In the genomic region with DNA sequence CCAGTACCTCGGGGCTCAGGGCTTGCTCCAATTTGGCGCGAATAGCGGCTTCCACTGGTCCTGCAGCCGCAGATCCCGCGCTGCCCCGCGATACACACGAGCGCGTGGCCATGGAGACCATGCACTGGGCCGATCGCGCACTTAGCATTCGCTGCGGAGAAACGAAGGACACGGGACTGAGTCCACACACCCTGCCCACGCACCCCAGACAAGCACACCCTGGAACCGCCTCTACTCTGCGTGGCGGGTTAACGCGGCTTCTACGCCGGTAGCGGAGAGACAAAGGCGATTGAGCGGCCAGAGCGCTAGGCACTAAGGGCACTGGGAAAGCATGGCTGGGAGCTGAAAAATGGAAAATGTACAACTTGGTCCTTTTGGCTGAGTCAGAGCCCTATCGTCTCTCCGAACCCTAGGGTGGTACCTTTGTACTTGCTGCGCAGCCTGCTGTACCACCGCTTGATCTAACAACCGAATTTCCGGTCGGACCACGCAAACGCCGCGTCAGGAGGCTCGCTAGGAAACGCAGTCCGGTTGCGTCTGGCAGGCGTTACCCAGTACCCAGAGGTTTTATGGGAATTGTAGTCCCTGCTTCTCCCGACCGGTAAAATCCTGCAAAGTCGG, we compare ENCODE assay signal across 8 mouse cellular contexts. TPM values are rescaled to one million over a fixed set of nuclear protein-coding genes. Genes with fewer than 3 reads are reported as not detected.
DNase-seq lines count a peak whose midpoint lies in the region; ATAC-seq lines count a peak whose summit lies in the region.

No protein-coding gene starts in this region.

- H3K9me3 ChIP-seq in megakaryocyte, embryonic 14.5 days: peaks cover 5% of the 10 kb centered on the region; the same call in 1 of the 2 replicates

- H3K36me3 ChIP-seq in megakaryocyte, embryonic 14.5 days (replicated peaks; ENCODE audit: low read length): peaks cover 27% of the 10 kb centered on the region

- H3K4me1 ChIP-seq in megakaryocyte, embryonic 14.5 days: peaks cover 60% of the 10 kb centered on the region

- DNase-seq in adrenal gland, adult 18-20 months (ENCODE audit: low spot score in 2 of 2): peak; percentile 77 to 82
- peak; percentile 95 for DNase-seq in embryo, embryonic 10.5 days (ENCODE audit: low spot score)
- DNase-seq in gastrocnemius, postnatal 10 days: peak; percentile 79
- peak; percentile 86 to 94 for DNase-seq in left cerebral cortex, adult 9 months (ENCODE audit: low spot score in 2 of 2)
- peak; percentile 91 for DNase-seq in right cerebral cortex, postnatal 14 days
- peak; percentile 72 for DNase-seq in urinary bladder, postnatal 25 days (ENCODE audit: low spot score)

- peak; percentile 85 for ATAC-seq in inflammation-experienced regulatory T-cells, adult 6 months

- H3K4me3 ChIP-seq in megakaryocyte, embryonic 14.5 days (replicated peaks): peak overlapping the region; percentile 94

- peaks cover 8% of the 10 kb centered on the region for H3K27me3 ChIP-seq in megakaryocyte, embryonic 14.5 days (replicated peaks)

RNA-seq across cellular contexts. Expression of gene Sv2a, which starts 16.3 kb away (rescaled TPM):
- total RNA-seq in adrenal gland, adult 18-20 months (2021): 1 to 10 TPM; 9.3 to 9.4 TPM
- total RNA-seq in gastrocnemius, postnatal 10 days (2021): 1 to 10 TPM; 4.1 TPM
- polyA plus RNA-seq in inflammation-experienced regulatory T-cells, adult 6 months (2017; shearing (Covaris generic)): 1 to 10 TPM; 1.2 to 1.5 (median 1.4) TPM
- 1.9 and 7.6 TPM in 2 replicates for polyA plus RNA-seq in megakaryocyte, embryonic 14.5 days (2012; ENCODE audit: insufficient read depth, low replicate concordance)

RNA-seq across cellular contexts. Expression of gene Bola1, which starts 22.3 kb away (rescaled TPM):
- total RNA-seq in adrenal gland, adult 18-20 months (2021): 10 to 100 TPM; 30.3 to 35.8 TPM
- total RNA-seq in gastrocnemius, postnatal 10 days (2021): 10 to 100 TPM; 23.3 to 28.3 TPM
- polyA plus RNA-seq in inflammation-experienced regulatory T-cells, adult 6 months (2017; shearing (Covaris generic)): 10 to 100 TPM; 23.4 to 36.1 (median 32.1) TPM
- 29.8 and 114 TPM in 2 replicates for polyA plus RNA-seq in megakaryocyte, embryonic 14.5 days (2012; ENCODE audit: insufficient read depth, low replicate concordance)

RNA-seq across cellular contexts. Expression of gene Hist2h2ab, which starts 22.4 kb away (rescaled TPM):
- total RNA-seq in adrenal gland, adult 18-20 months (2021): 1 to 10 TPM; 4.9 to 5.1 TPM
- total RNA-seq in gastrocnemius, postnatal 10 days (2021): 10 to 100 TPM; 10.3 to 10.7 TPM
- polyA plus RNA-seq in inflammation-experienced regulatory T-cells, adult 6 months (2017; shearing (Covaris generic)): 1 to 10 TPM in 1 of 3 experiments, not detected in 2; 1.4 TPM
- polyA plus RNA-seq in megakaryocyte, embryonic 14.5 days (2012; ENCODE audit: insufficient read depth, low replicate concordance): not detected in 2 replicates

RNA-seq across cellular contexts. Expression of gene Hist2h2ac, which starts 23.4 kb away (rescaled TPM):
- total RNA-seq in adrenal gland, adult 18-20 months (2021): 10 to 100 TPM; 37.8 to 39.8 TPM
- total RNA-seq in gastrocnemius, postnatal 10 days (2021): 10 to 100 TPM; 77.5 to 90.5 TPM
- 10 to 100 TPM in 1 of 3 experiments, 1 to 10 TPM in 2; 7.4 to 11.6 (median 8.1) TPM for polyA plus RNA-seq in inflammation-experienced regulatory T-cells, adult 6 months (2017; shearing (Covaris generic))
- 15.1 and 19.7 TPM in 2 replicates for polyA plus RNA-seq in megakaryocyte, embryonic 14.5 days (2012; ENCODE audit: insufficient read depth, low replicate concordance)

RNA-seq across cellular contexts. Expression of gene Hist2h2be, which starts 23.7 kb away (rescaled TPM):
- total RNA-seq in adrenal gland, adult 18-20 months (2021): 10 to 100 TPM; 17.3 to 19.9 TPM
- total RNA-seq in gastrocnemius, postnatal 10 days (2021): 1 to 10 TPM; 3.7 to 4.7 TPM
- 1 to 10 TPM in 2 of 3 experiments, under 1 TPM in 1; 0.38 to 2.2 (median 2.0) TPM for polyA plus RNA-seq in inflammation-experienced regulatory T-cells, adult 6 months (2017; shearing (Covaris generic))
- 0.10 TPM in 1 of 2 replicates, not detected in the other for polyA plus RNA-seq in megakaryocyte, embryonic 14.5 days (2012; ENCODE audit: insufficient read depth, low replicate concordance)

Comparison
In these comparisons a context has a peak if more than half of its experiments do, and no peak if none do; other contexts are left out.
1. Peak in every context shown above with its lines: DNase-seq, ATAC-seq and H3K4me3 ChIP-seq.